Mouse (Mus musculus): ENCODE measurements around the gene Ctla4. TPM values are rescaled to one million over a fixed set of nuclear protein-coding genes. Genes with fewer than 3 reads are reported as not detected.

The Ctla4 gene
- total and polyA plus RNA-seq, 3 experiments = not detected

DNA sequence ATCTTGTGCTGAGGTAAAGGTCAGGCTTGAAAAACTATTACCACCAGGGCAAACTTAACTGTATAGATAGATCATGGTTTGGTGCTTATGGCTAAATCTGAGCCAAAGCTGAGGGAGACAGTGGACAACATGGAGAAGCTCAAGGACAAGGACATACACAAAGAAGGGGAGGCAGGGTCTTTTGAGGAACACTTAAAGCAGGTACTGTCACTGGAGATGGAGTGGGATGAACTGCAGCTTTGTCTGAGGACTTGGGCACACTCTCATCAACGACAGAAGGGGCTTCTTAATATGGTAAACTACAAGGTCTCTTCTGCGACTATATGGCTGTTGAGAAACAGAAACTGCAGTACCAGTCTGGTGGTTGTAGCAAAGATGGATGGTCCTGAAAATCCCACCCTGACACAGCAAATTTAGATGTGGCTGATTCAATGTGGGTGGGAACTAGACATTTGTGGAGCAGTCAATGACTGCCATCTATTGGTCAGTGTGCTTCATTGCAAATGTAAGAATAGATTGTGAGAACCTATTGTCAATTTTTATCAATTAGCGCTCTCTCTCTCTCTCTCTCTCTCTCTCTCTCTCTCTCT lies 26.3 kb upstream of the Ctla4 start:
- H3K79me2 ChIP-seq (ENCODE audit: control insufficient read depth, insufficient read depth, low read length, poor library complexity) = no peaks in the 10 kb centered on the region
- no peak overlapping the region for H3K27ac ChIP-seq (ENCODE audit: control insufficient read depth, low read depth, low read length)
- no peak for TF ChIP-seq E2F4 (IDR thresholded peaks at IDR 0.05; ENCODE audit: borderline replicate concordance, low read depth, low read length)
- no peak for TF ChIP-seq POLR2AphosphoS2 (IDR thresholded peaks at IDR 0.05; ENCODE audit: low read length)
- TF ChIP-seq CTCF (IDR thresholded peaks at IDR 0.05 in 2 of 3, conservative IDR thresholded peaks at IDR 0.05 in 1 of 3; ENCODE audit: control insufficient read depth in 1 of 3, insufficient read depth in 1 of 3, low read depth in 2 of 3, low read length in 3 of 3, poor library complexity in 1 of 3, severe bottlenecking in 1 of 3) = peak; percentile 15 to 70 (median 68); a peak in 4 of 6 replicates
- TF ChIP-seq ZC3H11A (IDR thresholded peaks at IDR 0.05; ENCODE audit: low read depth, low read length) = peak; percentile 48; the same call in 1 of the 2 replicates
- peak; percentile 80 for TF ChIP-seq RAD21 (IDR thresholded peaks at IDR 0.05; ENCODE audit: low read depth, low read length)
- peak; percentile 59 for TF ChIP-seq SMC3 (IDR thresholded peaks at IDR 0.05; ENCODE audit: low read depth, low read length)
- H3K36me3 ChIP-seq (ENCODE audit: control insufficient read depth in 1 of 2, insufficient read depth in 2 of 2, low read length in 2 of 2) = no peaks in the 10 kb centered on the region
- no peaks in the 10 kb centered on the region for H3K9me3 ChIP-seq (replicated peaks; ENCODE audit: insufficient read depth, low read length)
- H3K9ac ChIP-seq (ENCODE audit: control insufficient read depth, low read depth, low read length, poor library complexity, severe bottlenecking) = no peak overlapping the region
- no peaks in the 10 kb centered on the region; a peak in 1 of 4 replicates for H3K4me1 ChIP-seq (ENCODE audit: control insufficient read depth in 1 of 2, insufficient read depth in 2 of 2, low read length in 2 of 2)
- H3K4me3 ChIP-seq (ENCODE audit: control insufficient read depth in 1 of 2, insufficient read depth in 1 of 2, low read depth in 2 of 2, low read length in 2 of 2) = no peak overlapping the region
- DNase-seq (ENCODE audit: low read depth, low spot score) = peak; percentile 47
- no peaks in the 10 kb centered on the region for H3K27me3 ChIP-seq (ENCODE audit: control insufficient read depth in 1 of 2, insufficient read depth in 2 of 2, low read length in 2 of 2)

DNA sequence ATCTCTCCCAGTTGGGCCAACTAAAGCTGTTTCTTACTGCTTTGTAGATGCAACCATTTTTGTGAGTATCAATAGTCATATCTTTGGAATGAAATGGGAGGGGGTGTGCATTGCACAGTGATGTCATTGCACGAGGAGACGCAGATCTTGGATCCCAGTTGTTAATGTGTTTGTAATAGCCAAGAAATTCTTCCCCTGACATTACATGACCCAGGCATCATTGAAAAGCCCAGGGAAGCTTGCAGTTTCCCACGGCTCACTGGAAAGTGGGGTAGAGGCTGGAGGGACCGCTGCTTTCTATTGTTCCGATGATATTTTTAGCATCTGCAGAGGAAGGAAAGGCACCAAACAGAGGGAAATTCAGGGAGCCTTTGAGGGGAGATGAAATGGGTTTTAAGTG lies 25.8 kb upstream of the Ctla4 start:
- H3K27ac ChIP-seq (ENCODE audit: control insufficient read depth, low read depth, low read length) = no peak overlapping the region
- DNase-seq (ENCODE audit: low read depth, low spot score) = no peak
- no peaks in the 10 kb centered on the region for H3K9me3 ChIP-seq (replicated peaks; ENCODE audit: insufficient read depth, low read length)
- TF ChIP-seq KAT2A (conservative IDR thresholded peaks at IDR 0.05; ENCODE audit: low read depth, low read length) = no peak
- TF ChIP-seq NRF1 (IDR thresholded peaks at IDR 0.05; ENCODE audit: insufficient read depth, low read depth, low read length, poor library complexity, severe bottlenecking) = no peak
- no peak for TF ChIP-seq JUND (IDR thresholded peaks at IDR 0.05; ENCODE audit: low read depth, low read length)
- TF ChIP-seq ETS1 (IDR thresholded peaks at IDR 0.05; ENCODE audit: low read depth, low read length) = no peak
- no peak for TF ChIP-seq UBTF (IDR thresholded peaks at IDR 0.05; ENCODE audit: borderline replicate concordance, insufficient read depth, low read depth, low read length)
- no peak for TF ChIP-seq GATA1 (IDR thresholded peaks at IDR 0.05; ENCODE audit: low read depth, low read length)
- no peak for TF ChIP-seq SIN3A (IDR thresholded peaks at IDR 0.05; ENCODE audit: low read length)
- no peaks in the 10 kb centered on the region for H3K79me2 ChIP-seq (ENCODE audit: control insufficient read depth, insufficient read depth, low read length, poor library complexity)
- no peaks in the 10 kb centered on the region for H3K27me3 ChIP-seq (ENCODE audit: control insufficient read depth in 1 of 2, insufficient read depth in 2 of 2, low read length in 2 of 2)
- no peaks in the 10 kb centered on the region for H3K36me3 ChIP-seq (ENCODE audit: control insufficient read depth in 1 of 2, insufficient read depth in 2 of 2, low read length in 2 of 2)
- H3K9ac ChIP-seq (ENCODE audit: control insufficient read depth, low read depth, low read length, poor library complexity, severe bottlenecking) = no peak overlapping the region
- no peak overlapping the region for H3K4me3 ChIP-seq (ENCODE audit: control insufficient read depth in 1 of 2, insufficient read depth in 1 of 2, low read depth in 2 of 2, low read length in 2 of 2)
- no peaks in the 10 kb centered on the region; a peak in 1 of 4 replicates for H3K4me1 ChIP-seq (ENCODE audit: control insufficient read depth in 1 of 2, insufficient read depth in 2 of 2, low read length in 2 of 2)

- TF ChIP-seq MYC (IDR thresholded peaks at IDR 0.05; ENCODE audit: low read depth, low read length) (no peak), MAZ (IDR thresholded peaks at IDR 0.05; ENCODE audit: low read depth, low read length) (no peak), BHLHE40 (IDR thresholded peaks at IDR 0.05; ENCODE audit: borderline replicate concordance, low read depth, low read length) (no peak), KAT2A (conservative IDR thresholded peaks at IDR 0.05; ENCODE audit: low read depth, low read length) (no peak), ETS1 (IDR thresholded peaks at IDR 0.05; ENCODE audit: low read depth, low read length) (no peak), SMC3 (IDR thresholded peaks at IDR 0.05; ENCODE audit: low read depth, low read length) (no peak), POLR2A (IDR thresholded peaks at IDR 0.05; ENCODE audit: control insufficient read depth in 1 of 2, insufficient read depth in 1 of 2, low read depth in 1 of 2, low read length in 2 of 2, poor library complexity in 1 of 2) (no peak)
- Histone ChIP-seq H3K4me1 (ENCODE audit: control insufficient read depth in 1 of 2, insufficient read depth in 2 of 2, low read length in 2 of 2) (no peaks in the 10 kb centered on the region; a peak in 1 of 4 replicates), H3K9ac (ENCODE audit: control insufficient read depth, low read depth, low read length, poor library complexity, severe bottlenecking) (no peak overlapping the region), H3K27me3 (ENCODE audit: control insufficient read depth in 1 of 2, insufficient read depth in 2 of 2, low read length in 2 of 2) (no peaks in the 10 kb centered on the region), H3K36me3 (ENCODE audit: control insufficient read depth in 1 of 2, insufficient read depth in 2 of 2, low read length in 2 of 2) (no peaks in the 10 kb centered on the region), H3K79me2 (ENCODE audit: control insufficient read depth, insufficient read depth, low read length, poor library complexity) (no peaks in the 10 kb centered on the region), H3K27ac (ENCODE audit: control insufficient read depth, low read depth, low read length) (no peak overlapping the region), H3K4me3 (ENCODE audit: control insufficient read depth in 1 of 2, insufficient read depth in 1 of 2, low read depth in 2 of 2, low read length in 2 of 2) (no peak overlapping the region), H3K9me3 (replicated peaks; ENCODE audit: insufficient read depth, low read length) (no peaks in the 10 kb centered on the region)
- DNase-seq (ENCODE audit: low read depth, low spot score) = no peak
These were observed 25.4 kb upstream of the Ctla4 start for GRCm38 (mm10) chr1:60861431-60861830.
